ENCODE assay signal across 8 mouse cellular contexts in genomic region chr9:108338886-108339781, GRCm38 (mm10). TPM values are rescaled to one million over a fixed set of nuclear protein-coding genes. Genes with fewer than 3 reads are reported as not detected.
A peak's percentile ranks its signal among the peaks of the same experiment; 100 is the strongest.
DNase-seq lines count a peak whose midpoint lies in the region; ATAC-seq and TF ChIP-seq lines count a peak whose summit lies in the region.

Gene Gpx1 (plus strand): TSS chr9:108338903.

- WGBS in hindbrain, embryonic 10.5 days, result under 1% methylated on average over 49 of the region's 49 CpGs
- WGBS in lung, postnatal 0 days, result under 1% methylated on average over 49 of the region's 49 CpGs

- peak; percentile 95 for DNase-seq in MN1 (ENCODE audit: low spot score)
- DNase-seq in cerebellum, adult 9-10 months, result peak; percentile 87
- peak; percentile 92 for DNase-seq in hindbrain, embryonic 10.5 days (ENCODE audit: low spot score)
- peak; percentile 90 for DNase-seq in layer of hippocampus, adult 9-11 months
- DNase-seq in lung, postnatal 0 days (ENCODE audit: low spot score), result peak; percentile 99
- peak; percentile 82 for DNase-seq in ovary, postnatal 14 days (ENCODE audit: low spot score)
- peak; percentile 93 for DNase-seq in thymus, postnatal 14 days

- H3K36me3 ChIP-seq in hindbrain, embryonic 10.5 days, result peaks cover 44% of the 10 kb centered on the region
- peaks cover 12% of the 10 kb centered on the region for H3K36me3 ChIP-seq in lung, postnatal 0 days (ENCODE audit: insufficient read depth, low read length)

- H3K9ac ChIP-seq in lung, postnatal 0 days (replicated peaks; ENCODE audit: low read depth), result peak within 1 kb of the TSS; percentile 72

- no peaks in the 10 kb centered on the region for H3K27me3 ChIP-seq in hindbrain, embryonic 10.5 days (ENCODE audit: insufficient read depth, poor library complexity, severe bottlenecking)
- H3K27me3 ChIP-seq in lung, postnatal 0 days (replicated peaks; ENCODE audit: insufficient read depth, low read length), result no peaks in the 10 kb centered on the region

- no peak; the same call in 1 of the 2 replicates for TF ChIP-seq CTCF in lung, postnatal 0 days (IDR thresholded peaks at IDR 0.05)

- H3K9me3 ChIP-seq in hindbrain, embryonic 10.5 days, result no peaks in the 10 kb centered on the region
- no peaks in the 10 kb centered on the region for H3K9me3 ChIP-seq in lung, postnatal 0 days (ENCODE audit: low read length)

- peak; percentile 83 for ATAC-seq in frontal cortex, adult (ENCODE audit: low TSS enrichment)
- peak; percentile 94 for ATAC-seq in lung, postnatal 0 days

- H3K4me1 ChIP-seq in hindbrain, embryonic 10.5 days (replicated peaks), result peaks cover 30% of the 10 kb centered on the region
- H3K4me1 ChIP-seq in lung, postnatal 0 days (ENCODE audit: insufficient read depth, low read depth, low read length), result peaks cover 17% of the 10 kb centered on the region; the same call in 1 of the 2 replicates

- peak within 1 kb of the TSS; percentile 94 for H3K27ac ChIP-seq in hindbrain, embryonic 10.5 days
- peak within 1 kb of the TSS; percentile 98 for H3K27ac ChIP-seq in lung, postnatal 0 days (ENCODE audit: low read length)

- peak; percentile 74 for TF ChIP-seq EP300 in lung, postnatal 0 days (IDR thresholded peaks at IDR 0.05)

- peak within 1 kb of the TSS; percentile 86 for H3K4me3 ChIP-seq in hindbrain, embryonic 10.5 days
- peak within 1 kb of the TSS; percentile 62 for H3K4me3 ChIP-seq in lung, postnatal 0 days (ENCODE audit: low read depth, low read length)

- peak within 1 kb of the TSS; percentile 75 for H3K4me2 ChIP-seq in lung, postnatal 0 days (replicated peaks; ENCODE audit: low read depth, low read length)

RNA-seq across cellular contexts. Expression of gene Gpx1, which starts in this region (rescaled TPM):
- 816 and 892 TPM in 2 replicates for polyA plus RNA-seq in hindbrain, embryonic 10.5 days (2016; fragmentation: Nextera tagmentation; extraction: Ambion mirVana)
- 1,509 and 1,541 TPM in 2 replicates for polyA plus RNA-seq in lung, postnatal 0 days (2015; fragmentation: Nextera tagmentation; extraction: Ambion mirVana)

Comparison
In these comparisons a context has a peak if more than half of its experiments do, and no peak if none do; other contexts are left out.
1. Peak in every context shown above with its lines: DNase-seq, ATAC-seq, H3K4me3 ChIP-seq and H3K27ac ChIP-seq.